Mouse (Mus musculus) E14TG2a.4 (cell line): ENCODE data around the gene Aoc1.

Experiments used
- CTCF ChIP-seq: conservative IDR thresholded peaks from 2 replicates; pipeline ENCODE4 v1.5.1; 2014; ENCODE audit warnings: low read length
- POU5F1 ChIP-seq: IDR thresholded peaks from 2 replicates; pipeline ENCODE4 v1.6.1; 2014; ENCODE audit warnings: low read length, borderline replicate concordance

- TF ChIP-seq CTCF (no peak), POU5F1 (no peak)
Observed at GRCm38 (mm10) chr6:48867158-48867557, 5.5 kb upstream of the Aoc1 start.
